Mouse (Mus musculus): ENCODE data around the gene Mup21.

- TF ChIP-seq POLR2A (IDR thresholded peaks at IDR 0.05; ENCODE audit: control insufficient read depth, extremely low read depth, insufficient read depth, low read length, poor library complexity), result no peak
- TF ChIP-seq CTCF (IDR thresholded peaks at IDR 0.05; ENCODE audit: borderline replicate concordance, control insufficient read depth, extremely low read depth, insufficient read depth, low read length, poor library complexity), result no peak
These were observed 23.8 kb upstream of the Mup21 start for GRCm38 (mm10) chr4:62174471-62174870.

Data from thymus, adult 2 months (tissue).